Mouse (Mus musculus): ENCODE data around the gene Pkn3.

DNA sequence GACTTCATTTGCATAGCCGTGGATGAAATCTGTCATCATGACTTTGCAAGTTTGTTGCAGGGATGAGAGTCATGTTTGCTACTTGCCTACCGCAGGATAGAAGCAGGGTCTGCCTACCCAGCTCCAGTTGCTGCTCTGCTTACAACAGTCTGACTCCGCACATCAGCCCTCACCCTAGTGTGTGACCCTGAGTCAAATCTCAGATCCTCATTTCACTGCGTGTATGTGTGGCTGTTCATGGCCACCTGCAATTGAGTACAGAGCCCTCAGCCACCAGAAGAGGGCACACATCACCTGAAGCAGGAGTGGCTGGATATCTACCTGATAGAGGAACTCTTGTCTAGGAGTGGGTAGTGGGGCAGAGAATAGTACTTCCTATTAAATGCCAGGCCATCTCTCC lies 9.8 kb downstream of the Pkn3 start:
- TF ChIP-seq TAL1 (IDR thresholded peaks at IDR 0.05; ENCODE audit: low read length) = no peak
- no peak for TF ChIP-seq GATA1 (IDR thresholded peaks at IDR 0.05; ENCODE audit: low read length)
